In genomic region chr11:35770741-35771504, GRCm38 (mm10) we compare ENCODE assay signal across 8 mouse cellular contexts. TPM values are rescaled to one million over a fixed set of nuclear protein-coding genes. Genes with fewer than 3 reads are reported as not detected.
DNase-seq lines count a peak whose midpoint lies in the region; ATAC-seq and TF ChIP-seq lines count a peak whose summit lies in the region.

No protein-coding gene starts in this region.

- peak overlapping the region; percentile 95 for H3K4me2 ChIP-seq in heart, embryonic 13.5 days
- H3K4me2 ChIP-seq in hindbrain, embryonic 11.5 days (replicated peaks; ENCODE audit: low read depth, low read length), result peak overlapping the region; percentile 54
- peak overlapping the region; percentile 85 for H3K4me2 ChIP-seq in midbrain, embryonic 11.5 days

- peak overlapping the region; percentile 97 for H3K4me3 ChIP-seq in heart, embryonic 13.5 days
- peak overlapping the region; percentile 95 to 96 for H3K4me3 ChIP-seq in ES-E14 (ENCODE audit: insufficient read depth in 1 of 2, low read depth in 1 of 2, low read length in 2 of 2, poor library complexity in 1 of 2, severe bottlenecking in 1 of 2)
- H3K4me3 ChIP-seq in hindbrain, embryonic 11.5 days (ENCODE audit: low read depth, low read length), result peak overlapping the region; percentile 85
- H3K4me3 ChIP-seq in midbrain, embryonic 11.5 days (ENCODE audit: low read depth, low read length), result peak overlapping the region; percentile 96

- peaks cover 8% of the 10 kb centered on the region for H3K36me3 ChIP-seq in heart, embryonic 13.5 days
- no peaks in the 10 kb centered on the region for H3K36me3 ChIP-seq in ES-E14 (ENCODE audit: control insufficient read depth, insufficient read depth, low read length, poor library complexity, severe bottlenecking)
- no peaks in the 10 kb centered on the region for H3K36me3 ChIP-seq in hindbrain, embryonic 11.5 days (ENCODE audit: control insufficient read depth, insufficient read depth, low read length)
- H3K36me3 ChIP-seq in midbrain, embryonic 11.5 days (ENCODE audit: control insufficient read depth, insufficient read depth, low read length), result peaks cover 2% of the 10 kb centered on the region; the same call in 1 of the 2 replicates

- no peak overlapping the region; the same call in 1 of the 2 replicates for H3K27ac ChIP-seq in heart, embryonic 13.5 days (replicated peaks)
- no peak overlapping the region for H3K27ac ChIP-seq in ES-E14 (ENCODE audit: insufficient read depth, low read depth, low read length, poor library complexity, severe bottlenecking)
- H3K27ac ChIP-seq in hindbrain, embryonic 11.5 days (ENCODE audit: low read depth, low read length), result no peak overlapping the region
- H3K27ac ChIP-seq in midbrain, embryonic 11.5 days (ENCODE audit: low read depth, low read length), result no peak overlapping the region

- 51% methylated on average over 9 of the region's 9 CpGs for WGBS in heart, embryonic 13.5 days
- 74% methylated on average over 9 of the region's 9 CpGs for WGBS in hindbrain, embryonic 11.5 days
- 75% methylated on average over 9 of the region's 9 CpGs for WGBS in midbrain, embryonic 11.5 days

- no peak for ATAC-seq in heart, embryonic 13.5 days (ENCODE audit: extremely low read depth, insufficient number of reproducible peaks, low FRiP score, low TSS enrichment)
- no peak for ATAC-seq in hindbrain, embryonic 11.5 days (ENCODE audit: low FRiP score)
- ATAC-seq in midbrain, embryonic 11.5 days (ENCODE audit: low FRiP score), result no peak

- no peaks in the 10 kb centered on the region for H3K9me3 ChIP-seq in heart, embryonic 13.5 days
- no peaks in the 10 kb centered on the region for H3K9me3 ChIP-seq in ES-E14 (ENCODE audit: control insufficient read depth, insufficient read depth, low read depth, low read length)
- no peaks in the 10 kb centered on the region for H3K9me3 ChIP-seq in hindbrain, embryonic 11.5 days (ENCODE audit: control insufficient read depth, low read length)
- H3K9me3 ChIP-seq in midbrain, embryonic 11.5 days (ENCODE audit: control insufficient read depth, low read length), result no peaks in the 10 kb centered on the region

- peak overlapping the region; percentile 97 for H3K9ac ChIP-seq in heart, embryonic 13.5 days
- no peak overlapping the region; the same call in 1 of the 2 replicates for H3K9ac ChIP-seq in ES-E14 (ENCODE audit: insufficient read depth, low read depth, low read length, poor library complexity, severe bottlenecking)
- peak overlapping the region; percentile 98; the same call in 1 of the 2 replicates for H3K9ac ChIP-seq in hindbrain, embryonic 11.5 days (ENCODE audit: low read depth, low read length)
- H3K9ac ChIP-seq in midbrain, embryonic 11.5 days (ENCODE audit: low read length), result peak overlapping the region; percentile 99

- peaks cover 1% of the 10 kb centered on the region; the same call in 1 of the 2 replicates for H3K27me3 ChIP-seq in heart, embryonic 13.5 days (replicated peaks)
- H3K27me3 ChIP-seq in hindbrain, embryonic 11.5 days (ENCODE audit: control insufficient read depth, insufficient read depth, low read length), result no peaks in the 10 kb centered on the region
- H3K27me3 ChIP-seq in midbrain, embryonic 11.5 days (ENCODE audit: control insufficient read depth, insufficient read depth, low read length), result no peaks in the 10 kb centered on the region

- peaks cover 19% of the 10 kb centered on the region for H3K4me1 ChIP-seq in heart, embryonic 13.5 days
- H3K4me1 ChIP-seq in ES-E14 (ENCODE audit: control insufficient read depth in 2 of 2, insufficient read depth in 2 of 2, low read length in 2 of 2, poor library complexity in 1 of 2), result peaks cover 2 to 5% of the 10 kb centered on the region in 2 experiments
- no peaks in the 10 kb centered on the region for H3K4me1 ChIP-seq in hindbrain, embryonic 11.5 days (replicated peaks; ENCODE audit: control insufficient read depth, insufficient read depth, low read length)
- peaks cover 9% of the 10 kb centered on the region for H3K4me1 ChIP-seq in midbrain, embryonic 11.5 days (ENCODE audit: control insufficient read depth, insufficient read depth, low read length)

- in situ Hi-C loops in ES-E14 (cut with MboI; ENCODE audit: low sequenced_read_pairs in 2 of 2, unreplicated experiment in 2 of 2), result no loop called here

- no peak for DNase-seq in heart, adult 18-20 months
- no peak for DNase-seq in ES-E14 (ENCODE audit: low read depth, low spot score)
- DNase-seq in hindbrain, embryonic 11.5 days (ENCODE audit: low spot score), result no peak
- no peak for DNase-seq in midbrain, embryonic 11.5 days (ENCODE audit: low spot score, missing footprints)
- DNase-seq in Muller cell, postnatal 12 days (ENCODE audit: inconsistent ontology term), result no peak
- no peak for DNase-seq in cerebellum, postnatal 36 days
- no peak for DNase-seq in yolk sac, embryonic 10.5 days (ENCODE audit: low spot score)

TF ChIP-seq in ES-E14, 5 proteins besides CTCF, POLR2A, EP300 and RAD21:
- no peak for TF ChIP-seq HCFC1 (IDR thresholded peaks at IDR 0.05; ENCODE audit: borderline replicate concordance, insufficient read depth, low read length)
- no peak for TF ChIP-seq ZNF384 (IDR thresholded peaks at IDR 0.05; ENCODE audit: low read depth, low read length)
- no peak for TF ChIP-seq CHD2 (IDR thresholded peaks at IDR 0.05; ENCODE audit: low read depth, low read length)
- TF ChIP-seq ZC3H11A (IDR thresholded peaks at IDR 0.05; ENCODE audit: borderline replicate concordance, low read depth, low read length), result no peak
- no peak for TF ChIP-seq MAFK (IDR thresholded peaks at IDR 0.05; ENCODE audit: insufficient read depth, low read depth, low read length)

RNA-seq across cellular contexts. Expression of gene Pank3, which starts 1.6 kb away (rescaled TPM):
- 8.0 and 8.4 TPM in 2 replicates for polyA plus RNA-seq in heart, embryonic 13.5 days (2015; fragmentation: Nextera tagmentation; extraction: Ambion mirVana)
- total RNA-seq in heart, adult 18-20 months (2021), result 10 to 100 TPM; 19.0 to 21.5 TPM
- total RNA-seq in ES-E14 (2012; rRNA removed), result 18.8 and 27.0 TPM in 2 replicates
- polyA plus RNA-seq in hindbrain, embryonic 11.5 days (2014; fragmentation: Nextera tagmentation; extraction: Ambion mirVana), result 27.7 and 30.2 TPM in 2 replicates
- polyA plus RNA-seq in midbrain, embryonic 11.5 days (2014; fragmentation: Nextera tagmentation; extraction: Ambion mirVana), result 25.3 and 28.1 TPM in 2 replicates

RNA-seq across cellular contexts. Expression of gene Fbll1, which starts 27.8 kb away (rescaled TPM):
- polyA plus RNA-seq in heart, embryonic 13.5 days (2015; fragmentation: Nextera tagmentation; extraction: Ambion mirVana), result not detected in 2 replicates
- not detected for total RNA-seq in heart, adult 18-20 months (2021)
- 0.22 and 0.26 TPM in 2 replicates for total RNA-seq in ES-E14 (2012; rRNA removed)
- polyA plus RNA-seq in hindbrain, embryonic 11.5 days (2014; fragmentation: Nextera tagmentation; extraction: Ambion mirVana), result 4.5 and 4.6 TPM in 2 replicates
- polyA plus RNA-seq in midbrain, embryonic 11.5 days (2014; fragmentation: Nextera tagmentation; extraction: Ambion mirVana), result 2.6 and 3.8 TPM in 2 replicates
